ENCODE assay signal across 17 mouse cellular contexts in the genomic region with DNA sequence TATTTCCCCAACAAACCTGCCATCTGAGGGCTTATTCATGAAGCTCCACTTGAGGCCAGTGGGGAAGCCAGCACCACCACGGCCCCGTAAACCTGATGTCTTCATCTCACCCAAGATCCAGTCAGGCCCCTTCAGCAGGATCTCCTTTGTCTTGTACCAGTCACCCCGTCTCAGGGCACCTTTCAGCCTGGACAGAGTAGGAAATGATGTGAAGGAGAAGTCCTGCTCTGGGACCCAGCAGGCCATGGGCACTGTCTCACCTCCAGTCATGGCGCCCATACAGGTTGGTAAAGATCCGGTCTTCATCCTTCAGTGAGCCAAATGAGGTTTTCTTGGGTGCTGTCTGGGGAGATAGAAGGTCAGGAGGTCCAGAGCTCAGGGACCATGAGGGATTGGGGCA. TPM values are rescaled to one million over a fixed set of nuclear protein-coding genes. Genes with fewer than 3 reads are reported as not detected.
DNase-seq lines count a peak whose midpoint lies in the region; ATAC-seq and TF ChIP-seq lines count a peak whose summit lies in the region.
"Had no signal": no experiment of that assay in that cellular context is flagged by ENCODE, and none has a peak within 500 bp of the region (broad histone marks: within the 10 kb centered on the region; RNA-seq: fewer than 3 reads in every experiment).

No protein-coding gene starts in this region.

- H3K4me2 ChIP-seq in heart, embryonic 16.5 days (ENCODE audit: low read depth, low read length), result peak overlapping the region; percentile 69; the same call in 1 of the 2 replicates
- H3K4me2 ChIP-seq in midbrain, embryonic 13.5 days (replicated peaks), result peak overlapping the region; percentile 73; the same call in 1 of the 2 replicates
- H3K4me2 ChIP-seq in midbrain, postnatal 0 days (ENCODE audit: low read depth, low read length, poor library complexity, severe bottlenecking), result no peak overlapping the region
- H3K4me2 ChIP-seq in neural tube, embryonic 15.5 days, result peak overlapping the region; percentile 62

- no peak overlapping the region for H3K9ac ChIP-seq in heart, embryonic 16.5 days (ENCODE audit: low read length)
- no peak overlapping the region for H3K9ac ChIP-seq in midbrain, embryonic 13.5 days (replicated peaks)
- H3K9ac ChIP-seq in midbrain, postnatal 0 days (replicated peaks; ENCODE audit: low read length, poor library complexity, severe bottlenecking), result no peak overlapping the region
- H3K9ac ChIP-seq in neural tube, embryonic 15.5 days (replicated peaks), result no peak overlapping the region

- peaks cover 44% of the 10 kb centered on the region for H3K36me3 ChIP-seq in heart, embryonic 16.5 days (ENCODE audit: control insufficient read depth, insufficient read depth)
- peaks cover 46% of the 10 kb centered on the region for H3K36me3 ChIP-seq in midbrain, embryonic 13.5 days
- H3K36me3 ChIP-seq in midbrain, postnatal 0 days (ENCODE audit: insufficient read depth, low read length), result peaks cover 37% of the 10 kb centered on the region
- H3K36me3 ChIP-seq in neural tube, embryonic 15.5 days, result peaks cover 44% of the 10 kb centered on the region

- intact Hi-C loops in left cerebral cortex, postnatal 36 days (cut with DNase I), result loop anchor here (10.0 kb wide), 1 partner anchor 214 kb away; no protein-coding TSS in a partner anchor

- no peak overlapping the region for H3K4me3 ChIP-seq in heart, embryonic 16.5 days (ENCODE audit: low read length)
- H3K4me3 ChIP-seq in midbrain, embryonic 13.5 days (replicated peaks), result no peak overlapping the region
- H3K4me3 ChIP-seq in midbrain, postnatal 0 days (ENCODE audit: low read depth, low read length), result no peak overlapping the region
- no peak overlapping the region for H3K4me3 ChIP-seq in neural tube, embryonic 15.5 days (replicated peaks)

- TF ChIP-seq CTCF in midbrain, postnatal 0 days (IDR thresholded peaks at IDR 0.05), result no peak

- no peak overlapping the region for H3K27ac ChIP-seq in heart, embryonic 16.5 days (ENCODE audit: low read length)
- no peak overlapping the region for H3K27ac ChIP-seq in midbrain, embryonic 13.5 days
- H3K27ac ChIP-seq in midbrain, postnatal 0 days (ENCODE audit: low read depth, low read length), result no peak overlapping the region
- no peak overlapping the region for H3K27ac ChIP-seq in neural tube, embryonic 15.5 days (replicated peaks)

- H3K9me3 ChIP-seq in heart, embryonic 16.5 days (replicated peaks; ENCODE audit: control insufficient read depth, low read length), result no peaks in the 10 kb centered on the region
- no peaks in the 10 kb centered on the region for H3K9me3 ChIP-seq in midbrain, embryonic 13.5 days
- no peaks in the 10 kb centered on the region for H3K9me3 ChIP-seq in midbrain, postnatal 0 days (ENCODE audit: low read length)
- no peaks in the 10 kb centered on the region for H3K9me3 ChIP-seq in neural tube, embryonic 15.5 days (replicated peaks)
- H3K9me3 ChIP-seq: heart, embryonic 15.5 days had no signal

- ATAC-seq in cerebellum, adult (ENCODE audit: insufficient number of reproducible peaks, low FRiP score, low TSS enrichment), result no peak
- no peak for ATAC-seq in heart, embryonic 16.5 days (replicated peaks; ENCODE audit: extremely low read depth, insufficient read depth, low FRiP score)
- no peak for ATAC-seq in midbrain, embryonic 13.5 days
- ATAC-seq in midbrain, postnatal 0 days (ENCODE audit: low FRiP score), result no peak
- no peak for ATAC-seq in neural tube, embryonic 15.5 days (ENCODE audit: low FRiP score)
- ATAC-seq: forebrain, embryonic 14.5 days had no signal

- DNase-seq in cerebellum, adult 9-11 months, result peak; percentile 32
- no peak for DNase-seq in heart, adult 9 months (ENCODE audit: low spot score in 2 of 2)
- no peak for DNase-seq in midbrain, postnatal 0 days (ENCODE audit: low spot score)
- DNase-seq in left cerebral cortex, postnatal 36 days (ENCODE audit: low spot score in 2 of 2), result no peak
- DNase-seq: kidney, adult 11 months; kidney, postnatal 14 days; lung, postnatal 4 days; right cerebral cortex, postnatal 14 days had no signal

- 95% methylated on average over 5 of the region's 5 CpGs for WGBS in heart, embryonic 16.5 days
- WGBS in midbrain, embryonic 13.5 days, result 90% methylated on average over 5 of the region's 5 CpGs
- 94% methylated on average over 5 of the region's 5 CpGs for WGBS in midbrain, postnatal 0 days
- WGBS in neural tube, embryonic 15.5 days, result 97% methylated on average over 5 of the region's 5 CpGs

- no peaks in the 10 kb centered on the region for H3K27me3 ChIP-seq in heart, embryonic 16.5 days (ENCODE audit: control insufficient read depth, insufficient read depth, low read length)
- no peaks in the 10 kb centered on the region for H3K27me3 ChIP-seq in midbrain, embryonic 13.5 days
- no peaks in the 10 kb centered on the region for H3K27me3 ChIP-seq in midbrain, postnatal 0 days (ENCODE audit: insufficient read depth, low read length)
- H3K27me3 ChIP-seq in neural tube, embryonic 15.5 days (replicated peaks), result no peaks in the 10 kb centered on the region
- H3K27me3 ChIP-seq: heart, embryonic 15.5 days had no signal

- peaks cover 15% of the 10 kb centered on the region for H3K4me1 ChIP-seq in heart, embryonic 16.5 days (ENCODE audit: control insufficient read depth, insufficient read depth, low read length)
- peaks cover 16% of the 10 kb centered on the region for H3K4me1 ChIP-seq in midbrain, embryonic 13.5 days (replicated peaks)
- peaks cover 5% of the 10 kb centered on the region; the same call in 1 of the 2 replicates for H3K4me1 ChIP-seq in midbrain, postnatal 0 days (ENCODE audit: insufficient read depth, low read length)
- H3K4me1 ChIP-seq in neural tube, embryonic 15.5 days, result peaks cover 18% of the 10 kb centered on the region

RNA-seq across cellular contexts. Expression of a gene that starts 1.5 kb away (rescaled TPM):
- 618 and 661 TPM in 2 replicates for polyA plus RNA-seq in heart, embryonic 16.5 days (2015; fragmentation: Nextera tagmentation; extraction: Ambion mirVana)
- 203 and 210 TPM in 2 replicates for polyA plus RNA-seq in midbrain, embryonic 13.5 days (2015; fragmentation: Nextera tagmentation; extraction: Ambion mirVana)
- total RNA-seq in midbrain, postnatal 0 days (2014; rRNA removed), result 137 and 237 TPM in 2 replicates
- 271 and 281 TPM in 2 replicates for polyA plus RNA-seq in midbrain, postnatal 0 days (2015; fragmentation: Nextera tagmentation; extraction: Ambion mirVana)
- 262 and 279 TPM in 2 replicates for polyA plus RNA-seq in neural tube, embryonic 15.5 days (2015; fragmentation: Nextera tagmentation; extraction: Ambion mirVana)
- total RNA-seq in left cerebral cortex, postnatal 36 days (2021), result 100 to 1,000 TPM; 226 to 259 TPM

RNA-seq across cellular contexts. Expression of a gene that starts 8.0 kb away (rescaled TPM):
- polyA plus RNA-seq in heart, embryonic 16.5 days (2015; fragmentation: Nextera tagmentation; extraction: Ambion mirVana), result 84.9 and 90.6 TPM in 2 replicates
- 5.1 and 7.8 TPM in 2 replicates for polyA plus RNA-seq in midbrain, embryonic 13.5 days (2015; fragmentation: Nextera tagmentation; extraction: Ambion mirVana)
- 8.8 and 13.4 TPM in 2 replicates for total RNA-seq in midbrain, postnatal 0 days (2014; rRNA removed)
- polyA plus RNA-seq in midbrain, postnatal 0 days (2015; fragmentation: Nextera tagmentation; extraction: Ambion mirVana), result 5.4 and 5.5 TPM in 2 replicates
- 6.0 and 6.7 TPM in 2 replicates for polyA plus RNA-seq in neural tube, embryonic 15.5 days (2015; fragmentation: Nextera tagmentation; extraction: Ambion mirVana)
- total RNA-seq in left cerebral cortex, postnatal 36 days (2021), result 1 to 10 TPM; 2.7 to 6.8 TPM
- total RNA-seq: monocyte, adult 5-6 weeks had no signal

RNA-seq across cellular contexts. Expression of a gene that starts 10.7 kb away (rescaled TPM):
- polyA plus RNA-seq in heart, embryonic 16.5 days (2015; fragmentation: Nextera tagmentation; extraction: Ambion mirVana), result 6.2 TPM in 2 replicates
- polyA plus RNA-seq in midbrain, embryonic 13.5 days (2015; fragmentation: Nextera tagmentation; extraction: Ambion mirVana), result 4.9 and 5.5 TPM in 2 replicates
- 3.5 and 4.0 TPM in 2 replicates for total RNA-seq in midbrain, postnatal 0 days (2014; rRNA removed)
- 2.7 and 3.0 TPM in 2 replicates for polyA plus RNA-seq in midbrain, postnatal 0 days (2015; fragmentation: Nextera tagmentation; extraction: Ambion mirVana)
- 4.5 and 5.7 TPM in 2 replicates for polyA plus RNA-seq in neural tube, embryonic 15.5 days (2015; fragmentation: Nextera tagmentation; extraction: Ambion mirVana)
- total RNA-seq in left cerebral cortex, postnatal 36 days (2021), result 1 to 10 TPM; 1.2 to 1.8 TPM

RNA-seq across cellular contexts. Expression of a gene that starts 10.7 kb away (rescaled TPM):
- 67.8 and 75.1 TPM in 2 replicates for polyA plus RNA-seq in heart, embryonic 16.5 days (2015; fragmentation: Nextera tagmentation; extraction: Ambion mirVana)
- 25.2 and 26.4 TPM in 2 replicates for polyA plus RNA-seq in midbrain, embryonic 13.5 days (2015; fragmentation: Nextera tagmentation; extraction: Ambion mirVana)
- total RNA-seq in midbrain, postnatal 0 days (2014; rRNA removed), result 18.5 and 22.1 TPM in 2 replicates
- 26.2 and 33.2 TPM in 2 replicates for polyA plus RNA-seq in midbrain, postnatal 0 days (2015; fragmentation: Nextera tagmentation; extraction: Ambion mirVana)
- polyA plus RNA-seq in neural tube, embryonic 15.5 days (2015; fragmentation: Nextera tagmentation; extraction: Ambion mirVana), result 26.1 and 26.8 TPM in 2 replicates
- 10 to 100 TPM in 1 of 2 experiments, 1 to 10 TPM in 1; 8.8 to 13.3 TPM for total RNA-seq in left cerebral cortex, postnatal 36 days (2021)

RNA-seq across cellular contexts. Expression of a gene that starts 18.5 kb away (rescaled TPM):
- not detected in 2 replicates for polyA plus RNA-seq in heart, embryonic 16.5 days (2015; fragmentation: Nextera tagmentation; extraction: Ambion mirVana)
- polyA plus RNA-seq in midbrain, embryonic 13.5 days (2015; fragmentation: Nextera tagmentation; extraction: Ambion mirVana), result not detected in 2 replicates
- total RNA-seq in midbrain, postnatal 0 days (2014; rRNA removed), result not detected in 2 replicates
- polyA plus RNA-seq in midbrain, postnatal 0 days (2015; fragmentation: Nextera tagmentation; extraction: Ambion mirVana), result not detected in 2 replicates
- polyA plus RNA-seq in neural tube, embryonic 15.5 days (2015; fragmentation: Nextera tagmentation; extraction: Ambion mirVana), result 0.08 TPM in 1 of 2 replicates, not detected in the other
- total RNA-seq in left cerebral cortex, postnatal 36 days (2021), result not detected
- total RNA-seq: left cerebral cortex, adult 18-20 months; liver, adult 2 months; monocyte, adult 5-6 weeks had no signal
- polyA plus RNA-seq: forebrain, embryonic 14.5 days; heart, embryonic 15.5 days; liver, adult 2 months had no signal
